Mouse (Mus musculus) spleen, adult 2 months (tissue): ENCODE results near the gene Zer1.

Source experiments
- CTCF ChIP-seq: fragments of 200-500 bp; IDR thresholded peaks from 2 replicates; pipeline ENCODE4 v1.5.1; 2011; ENCODE audit warnings: mild to moderate bottlenecking, inconsistent platforms; ENCODE audit not compliant: insufficient read depth, insufficient read length, insufficient replicate concordance; ENCODE audit errors: extremely low read depth
- POLR2A ChIP-seq: fragments of 200-500 bp; IDR thresholded peaks from 2 replicates; pipeline ENCODE4 v1.6.1; 2011; ENCODE audit warnings: low read depth, low read length, inconsistent platforms

GRCm38 (mm10) chr2:30075625-30076024, 48.8 kb downstream of the Zer1 start:
- TF ChIP-seq POLR2A (no peak), CTCF (no peak)
